In the genomic region with DNA sequence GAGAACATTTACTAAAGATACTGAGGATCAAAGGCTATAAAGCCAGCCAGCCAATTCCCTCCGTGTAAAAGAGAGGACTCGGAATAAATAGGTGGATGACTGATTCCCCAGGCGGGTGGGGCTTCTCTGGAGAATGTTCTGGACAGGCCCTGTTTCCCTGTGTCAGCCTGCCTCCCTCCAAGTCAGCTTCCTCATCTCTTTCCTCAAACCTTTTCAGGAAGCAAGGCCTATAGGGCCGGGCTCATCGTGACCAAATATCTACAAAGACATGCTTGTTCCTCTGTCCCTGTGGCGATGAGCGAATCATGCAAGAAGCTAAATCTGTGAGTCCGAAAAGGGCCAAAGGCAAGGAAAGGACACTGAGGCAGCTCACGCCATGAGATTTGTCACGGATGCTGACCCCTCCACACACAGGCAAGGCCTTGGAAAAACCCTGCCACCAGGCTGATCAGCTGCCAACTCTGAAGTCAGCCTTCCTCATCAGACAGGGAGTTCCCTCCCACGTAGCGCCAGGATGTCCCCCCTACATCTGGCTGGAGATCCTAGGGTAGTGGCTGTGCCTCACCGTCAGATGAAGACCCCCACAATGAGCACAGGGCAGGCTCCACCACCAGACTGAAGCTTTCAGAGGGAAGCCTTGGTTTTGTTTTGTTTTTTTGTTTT, we compare ENCODE assay signal across 15 mouse cellular contexts. TPM values are rescaled to one million over a fixed set of nuclear protein-coding genes. Genes with fewer than 3 reads are reported as not detected.
DNase-seq lines count a peak whose midpoint lies in the region; ATAC-seq and TF ChIP-seq lines count a peak whose summit lies in the region.
"Had no signal": no experiment of that assay in that cellular context is flagged by ENCODE, and none has a peak within 500 bp of the region (broad histone marks: within the 10 kb centered on the region; RNA-seq: fewer than 3 reads in every experiment).

No protein-coding gene starts in this region.

- TF ChIP-seq POLR2A in testis, adult 2 months (IDR thresholded peaks at IDR 0.05; ENCODE audit: control insufficient read depth, low read depth, low read length): no peak

- no peaks in the 10 kb centered on the region for H3K36me3 ChIP-seq in testis, adult 2 months (ENCODE audit: control insufficient read depth, insufficient read depth, low read length)
- no peaks in the 10 kb centered on the region for H3K36me3 ChIP-seq in kidney, embryonic 15.5 days
- H3K36me3 ChIP-seq: hindbrain, embryonic 12.5 days had no signal

- ATAC-seq in kidney, embryonic 15.5 days (replicated peaks; ENCODE audit: low FRiP score): no peak
- ATAC-seq in cerebellum, adult (ENCODE audit: insufficient number of reproducible peaks, low FRiP score, low TSS enrichment): no peak
- ATAC-seq in monocyte, adult 5-6 weeks (replicated peaks; ENCODE audit: insufficient number of reproducible peaks, low FRiP score, low TSS enrichment, poor library complexity, severe bottlenecking): no peak

- H3K27ac ChIP-seq in testis, adult 2 months (ENCODE audit: control insufficient read depth, insufficient read depth, low read depth, low read length): peak overlapping the region; percentile 72
- peak overlapping the region; percentile 67 for H3K27ac ChIP-seq in kidney, embryonic 15.5 days
- H3K27ac ChIP-seq: hindbrain, embryonic 12.5 days; macrophage had no signal

- H3K27me3 ChIP-seq in testis, adult 2 months (ENCODE audit: control insufficient read depth, insufficient read depth, low read length): no peaks in the 10 kb centered on the region
- no peaks in the 10 kb centered on the region for H3K27me3 ChIP-seq in kidney, embryonic 15.5 days

- 64% methylated on average over 13 of the region's 13 CpGs for WGBS in kidney, embryonic 15.5 days

- H3K9ac ChIP-seq in kidney, embryonic 15.5 days: no peak overlapping the region
- H3K9ac ChIP-seq: hindbrain, embryonic 12.5 days had no signal

- no peak overlapping the region for H3K4me3 ChIP-seq in testis, adult 2 months (ENCODE audit: control insufficient read depth, low read depth, low read length)
- H3K4me3 ChIP-seq in kidney, embryonic 15.5 days (replicated peaks): no peak overlapping the region
- H3K4me3 ChIP-seq: hindbrain, embryonic 12.5 days had no signal

- peak; percentile 72 to 83 for DNase-seq in heart, adult 18-20 months
- no peak for DNase-seq in heart, adult 8-10 months (ENCODE audit: low spot score)
- no peak for DNase-seq in testis, postnatal 14 days (ENCODE audit: low spot score)
- no peak for DNase-seq in embryo, embryonic 11 days
- DNase-seq: cerebellum, postnatal 25 days; right cerebral cortex, postnatal 14 days; thymus, adult 18-20 months had no signal

- H3K4me1 ChIP-seq in testis, adult 2 months (ENCODE audit: control insufficient read depth, insufficient read depth, low read length): peaks cover 20% of the 10 kb centered on the region
- H3K4me1 ChIP-seq in kidney, embryonic 15.5 days: peaks cover 75% of the 10 kb centered on the region

- no peak for TF ChIP-seq CTCF in testis, adult 2 months (IDR thresholded peaks at IDR 0.05; ENCODE audit: control insufficient read depth, insufficient read depth, insufficient replicate concordance, low read depth, low read length)

- H3K9me3 ChIP-seq in kidney, embryonic 15.5 days (replicated peaks): no peaks in the 10 kb centered on the region
- H3K9me3 ChIP-seq: hindbrain, embryonic 12.5 days had no signal

- no peak overlapping the region for H3K4me2 ChIP-seq in kidney, embryonic 15.5 days
- H3K4me2 ChIP-seq: hindbrain, embryonic 12.5 days had no signal

RNA-seq across cellular contexts. Expression of a gene that starts 3.3 kb away (rescaled TPM):
- total RNA-seq in heart, adult 18-20 months (2021): 100 to 1,000 TPM; 153 to 170 TPM
- total RNA-seq in heart, adult 8-10 months (2022): 100 to 1,000 TPM; 124 to 205 (median 189) TPM
- polyA plus RNA-seq in testis, adult 2 months (2012; rRNA removed): 6.0 and 7.4 TPM in 2 replicates
- 34.2 and 35.7 TPM in 2 replicates for polyA plus RNA-seq in kidney, embryonic 15.5 days (2015; fragmentation: Nextera tagmentation; extraction: Ambion mirVana)
- under 0.01 TPM in 1 of 3 replicates, not detected in the others for total RNA-seq in monocyte, adult 5-6 weeks (2017)

RNA-seq across cellular contexts. Expression of a gene that starts 12.2 kb away (rescaled TPM):
- total RNA-seq in heart, adult 18-20 months (2021): not detected
- total RNA-seq in heart, adult 8-10 months (2022): not detected
- 1,386 and 1,446 TPM in 2 replicates for polyA plus RNA-seq in testis, adult 2 months (2012; rRNA removed)
- not detected in 2 replicates for polyA plus RNA-seq in kidney, embryonic 15.5 days (2015; fragmentation: Nextera tagmentation; extraction: Ambion mirVana)
- not detected in 3 replicates for total RNA-seq in monocyte, adult 5-6 weeks (2017)
- polyA plus RNA-seq: forebrain, embryonic 11.5 days; hindbrain, embryonic 12.5 days; macrophage; neural tube, embryonic 11.5 days had no signal

RNA-seq across cellular contexts. Expression of a gene that starts 34.9 kb away (rescaled TPM):
- not detected for total RNA-seq in heart, adult 18-20 months (2021)
- not detected for total RNA-seq in heart, adult 8-10 months (2022)
- polyA plus RNA-seq in testis, adult 2 months (2012; rRNA removed): 2.8 and 3.3 TPM in 2 replicates
- not detected in 2 replicates for polyA plus RNA-seq in kidney, embryonic 15.5 days (2015; fragmentation: Nextera tagmentation; extraction: Ambion mirVana)
- total RNA-seq in monocyte, adult 5-6 weeks (2017): not detected in 3 replicates
- polyA plus RNA-seq: forebrain, embryonic 11.5 days; hindbrain, embryonic 12.5 days; macrophage; neural tube, embryonic 11.5 days had no signal

RNA-seq across cellular contexts. Expression of a gene that starts 55.7 kb away (rescaled TPM):
- total RNA-seq in heart, adult 18-20 months (2021): not detected
- not detected for total RNA-seq in heart, adult 8-10 months (2022)
- not detected in 2 replicates for polyA plus RNA-seq in testis, adult 2 months (2012; rRNA removed)
- polyA plus RNA-seq in kidney, embryonic 15.5 days (2015; fragmentation: Nextera tagmentation; extraction: Ambion mirVana): not detected in 2 replicates
- total RNA-seq in monocyte, adult 5-6 weeks (2017): not detected in 3 replicates
- polyA plus RNA-seq: forebrain, embryonic 11.5 days; hindbrain, embryonic 12.5 days; macrophage; neural tube, embryonic 11.5 days had no signal

Comparison
In these comparisons a context has a peak if more than half of its experiments do, and no peak if none do; other contexts are left out.
1. DNase-seq: peak in heart, adult 18-20 months (2 of 2); none in heart, adult 8-10 months (single experiment), testis, postnatal 14 days (single experiment) and embryo, embryonic 11 days (single experiment).
2. RNA of a gene that starts 3.3 kb away (total RNA-seq): 124 to 205 TPM in heart, adult 8-10 months and 153 to 170 TPM in heart, adult 18-20 months; under 0.01 TPM in monocyte, adult 5-6 weeks; every median in the first group is over 100 times any median in the second.